Mouse (Mus musculus): Measurements from ENCODE around the gene Gmip.

Gene Gmip

DNA sequence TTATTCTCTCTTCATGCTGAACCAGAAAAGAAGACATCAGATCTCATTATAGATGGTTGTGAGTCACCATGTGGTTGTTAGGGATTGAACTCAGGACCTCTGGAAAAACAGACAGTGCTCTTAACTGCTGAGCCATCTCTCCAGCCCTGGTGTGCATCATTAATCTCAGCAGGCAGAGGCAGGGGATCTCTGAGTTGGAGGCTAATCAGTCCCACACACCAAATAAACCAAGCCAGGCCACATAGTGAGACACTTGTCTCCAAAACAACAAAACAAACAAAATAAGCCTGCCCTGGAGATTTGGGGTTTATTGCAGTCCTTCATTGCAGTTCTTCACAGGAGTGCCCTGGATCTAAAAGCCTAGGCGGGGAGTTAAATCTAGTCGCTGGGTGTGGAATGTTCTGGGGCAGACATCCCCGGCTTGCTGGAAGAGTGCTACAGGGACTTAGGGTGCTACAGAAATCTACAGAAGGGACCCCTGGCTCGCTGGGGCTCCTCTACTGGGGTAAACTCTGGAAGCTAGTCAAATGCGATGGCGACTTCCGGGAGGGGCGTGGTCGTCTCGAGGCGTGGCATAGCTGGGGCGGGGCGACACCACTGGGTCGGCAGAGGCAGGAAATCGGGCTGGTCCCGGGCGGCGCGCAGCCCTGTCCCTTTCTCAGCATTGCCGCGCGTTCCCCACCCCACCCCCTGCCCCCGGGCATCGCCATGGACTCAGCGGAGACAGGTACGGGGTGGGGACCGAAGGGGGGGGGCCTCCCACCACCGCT, at the start of gene Gmip:
Gene Gmip, plus strand, starts transcription at position 586 of the 770 bp plus-strand sequence.
- peak; percentile 47 for DNase-seq

DNA sequence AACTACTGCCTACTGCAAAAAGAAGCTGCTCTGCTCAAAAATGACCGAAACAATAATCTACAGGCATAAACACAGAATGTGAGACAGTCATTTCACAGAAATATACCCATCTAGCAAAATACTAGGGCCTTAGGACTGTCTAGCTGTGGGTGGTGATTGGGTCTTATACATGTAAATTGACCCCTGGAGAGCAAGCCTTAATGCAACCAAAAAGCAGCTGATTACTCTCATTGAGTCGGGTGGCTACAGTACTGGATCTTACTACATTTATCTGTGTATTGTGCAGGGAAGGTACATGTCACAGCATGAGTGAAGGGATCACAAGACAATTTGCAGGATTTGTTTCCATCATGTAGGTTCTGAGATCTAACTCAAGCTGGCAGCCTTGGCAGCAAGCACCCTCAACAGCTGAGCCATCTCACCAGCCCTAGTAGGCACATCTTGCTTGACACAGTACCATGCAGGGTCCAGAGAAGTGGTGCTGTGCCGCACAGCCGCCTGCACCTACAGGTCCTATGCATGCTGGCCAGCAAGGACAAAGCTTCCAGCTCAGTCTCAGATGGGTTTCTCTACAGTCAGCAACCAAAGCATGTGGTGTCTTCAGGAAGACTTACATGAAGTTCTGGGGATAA, 46.5 kb upstream of the Gmip start:
- DNase-seq: no peak

DNA sequence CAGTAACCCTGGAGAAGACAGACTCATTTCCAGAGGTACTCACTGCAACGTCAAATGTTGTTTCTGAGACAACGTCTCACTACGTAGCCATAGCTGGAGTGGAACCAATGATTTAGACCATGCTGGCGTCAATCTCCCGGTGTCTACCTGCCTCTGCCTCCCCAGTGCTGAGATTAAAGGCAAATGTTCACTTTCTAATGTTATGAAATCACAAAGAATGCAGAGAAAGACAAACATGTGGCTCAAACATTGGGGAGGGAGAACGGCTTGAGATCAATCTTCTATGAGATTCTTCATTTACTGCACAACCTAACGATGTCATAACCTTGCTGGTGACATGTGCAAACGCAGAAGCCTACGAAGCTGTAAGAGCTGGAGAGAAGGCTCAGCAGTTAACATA, 37.3 kb upstream of the Gmip start:
- no peak for DNase-seq

DNA sequence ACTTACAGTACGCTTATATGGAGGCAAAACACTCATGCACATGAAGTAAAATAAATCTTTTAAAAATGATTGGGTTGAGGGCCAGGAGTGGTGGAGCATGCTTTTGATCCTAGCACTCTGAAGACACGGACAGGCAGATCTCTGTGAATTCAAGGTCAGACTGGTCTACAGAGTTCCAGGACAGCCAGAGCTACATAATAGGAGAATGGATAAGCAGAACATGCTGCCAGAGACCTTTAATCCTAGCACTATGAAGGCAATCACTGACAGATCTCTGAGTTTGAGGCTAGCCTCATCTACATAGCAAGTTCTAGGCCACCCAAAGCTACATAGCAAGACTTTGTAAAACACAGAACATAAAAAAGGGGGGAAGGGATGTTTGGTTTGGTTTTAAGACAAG, 36.4 kb upstream of the Gmip start:
- DNase-seq: no peak

DNA sequence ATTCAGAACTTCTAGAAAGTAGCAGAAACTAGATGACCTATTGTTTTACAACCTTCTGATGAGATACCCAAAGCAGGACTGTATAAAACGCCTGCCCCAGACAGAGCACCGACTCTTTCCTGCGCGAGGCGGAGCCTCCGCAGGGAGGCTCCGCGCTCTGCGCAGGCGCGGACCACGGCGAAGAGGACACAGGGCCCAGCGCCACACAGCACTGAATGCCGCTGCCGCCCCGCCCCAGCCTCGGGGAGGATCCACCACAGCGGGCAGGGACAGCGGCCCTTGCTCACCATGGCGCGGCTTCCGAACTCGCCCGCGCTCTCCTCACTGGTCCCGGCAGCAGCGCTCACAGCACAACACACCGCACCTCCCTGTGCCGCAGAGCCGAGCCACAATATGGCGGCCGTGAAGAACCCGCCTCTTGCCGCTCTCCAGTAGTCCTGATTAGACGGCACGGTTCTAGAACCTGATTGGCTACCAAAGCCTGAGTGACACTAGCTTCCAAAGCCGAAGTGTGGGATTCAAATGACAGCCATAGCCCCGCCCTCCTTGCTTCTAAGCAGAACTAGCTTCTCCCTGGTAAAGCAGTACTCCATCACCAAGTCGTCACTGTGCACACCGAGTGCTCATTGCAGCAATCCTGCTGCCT, 33.9 kb upstream of the Gmip start, which contains the start of gene Gm20422:
Gene Gm20422, minus strand, starts transcription at position 384 of the 646 bp plus-strand sequence.
- peak; percentile 93 for DNase-seq

DNA sequence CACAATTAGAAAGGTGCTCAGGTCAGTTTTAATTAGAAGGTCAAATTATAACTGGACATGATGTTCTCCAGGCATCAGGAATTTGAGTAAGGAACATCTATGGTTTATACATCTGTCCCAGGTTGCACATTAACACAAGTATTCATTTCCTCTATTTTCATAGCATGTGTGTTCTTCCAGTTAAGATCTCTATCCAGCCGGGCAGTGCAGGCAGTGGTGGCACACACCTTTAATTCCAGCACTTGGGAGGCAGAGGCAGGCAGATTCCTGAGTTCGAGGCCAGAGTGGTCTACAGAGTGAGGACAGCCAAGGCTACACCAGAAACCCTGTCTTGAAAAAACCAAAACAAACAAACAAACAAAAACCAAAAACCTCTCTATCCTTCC, 33.3 kb upstream of the Gmip start:
- DNase-seq: no peak

DNA sequence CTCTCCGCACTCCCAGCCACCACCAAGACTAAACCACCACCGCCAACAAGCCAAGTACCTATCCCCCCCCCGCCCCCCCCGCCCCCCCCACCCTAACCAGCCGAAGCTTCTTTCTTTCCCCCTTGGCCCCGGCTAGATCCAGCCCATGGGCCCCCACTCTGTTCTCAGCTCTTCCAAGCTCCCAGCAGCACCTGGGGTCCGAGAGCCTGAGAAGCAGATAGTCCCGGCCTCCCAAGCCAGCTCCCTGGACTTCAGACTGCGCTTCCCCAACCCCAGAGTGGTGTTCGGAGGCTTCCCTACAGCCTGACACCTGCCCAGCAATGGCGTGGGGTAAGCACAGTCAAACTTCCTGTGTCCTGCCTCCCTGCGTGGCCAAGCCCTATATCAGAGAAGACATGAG, 31.4 kb upstream of the Gmip start:
- DNase-seq: no peak

DNA sequence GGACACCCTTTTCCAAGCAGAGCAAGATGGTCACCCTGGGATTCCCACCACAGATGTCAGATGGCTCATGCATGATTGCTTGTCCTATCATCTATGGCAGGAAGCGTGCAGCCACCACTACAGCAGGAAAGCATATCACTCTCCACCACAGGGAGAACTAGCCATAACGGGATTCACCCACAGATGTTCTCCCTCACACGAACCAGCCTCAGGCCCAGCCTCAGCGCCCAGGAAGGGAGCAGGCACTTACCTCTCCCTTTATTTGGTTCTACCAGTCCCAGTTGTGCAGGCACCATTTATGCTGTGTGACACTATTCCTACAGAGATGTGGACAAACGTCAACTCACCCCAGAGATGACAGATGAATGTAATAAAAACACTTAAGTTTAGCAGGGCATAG, 19.4 kb upstream of the Gmip start:
- DNase-seq: no peak

DNA sequence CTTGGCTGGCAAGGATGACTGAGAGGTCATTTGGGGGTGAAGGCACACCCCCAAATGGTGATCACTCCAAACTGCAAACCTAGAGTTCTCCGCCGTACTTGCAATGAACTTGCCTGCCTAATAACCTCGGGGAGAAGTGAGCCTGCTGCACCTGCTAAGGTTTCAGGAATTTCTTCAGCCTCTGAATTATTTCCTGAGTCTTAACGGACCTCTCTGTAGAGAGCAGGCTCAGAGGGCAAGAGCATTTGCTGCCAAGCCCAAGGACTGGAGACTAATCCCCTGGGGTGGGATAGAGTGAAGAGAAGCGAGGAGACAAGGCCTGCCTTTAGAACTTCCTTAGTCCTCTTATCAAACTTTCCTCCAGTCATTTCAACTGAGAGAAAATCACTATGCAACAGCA, 18.7 kb upstream of the Gmip start:
- no peak for DNase-seq

DNA sequence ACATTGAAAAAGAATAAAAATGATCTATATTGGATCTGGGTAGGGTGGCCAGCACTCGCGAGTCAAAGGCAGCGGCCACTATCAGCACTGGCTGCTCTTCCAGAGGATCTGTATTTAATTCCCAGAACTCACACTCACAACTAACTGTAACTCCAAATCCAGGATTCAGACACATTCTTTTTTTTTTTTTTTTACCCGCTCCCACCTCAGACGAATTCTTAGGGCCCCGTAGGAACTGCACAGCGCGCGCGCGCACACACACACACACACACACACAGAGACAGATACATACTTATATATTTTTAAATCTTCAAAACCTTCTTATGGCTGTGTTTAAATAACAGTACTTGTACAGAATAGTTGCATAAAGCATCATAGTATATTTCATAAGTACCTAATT, 18.1 kb upstream of the Gmip start:
- no peak for DNase-seq

DNA sequence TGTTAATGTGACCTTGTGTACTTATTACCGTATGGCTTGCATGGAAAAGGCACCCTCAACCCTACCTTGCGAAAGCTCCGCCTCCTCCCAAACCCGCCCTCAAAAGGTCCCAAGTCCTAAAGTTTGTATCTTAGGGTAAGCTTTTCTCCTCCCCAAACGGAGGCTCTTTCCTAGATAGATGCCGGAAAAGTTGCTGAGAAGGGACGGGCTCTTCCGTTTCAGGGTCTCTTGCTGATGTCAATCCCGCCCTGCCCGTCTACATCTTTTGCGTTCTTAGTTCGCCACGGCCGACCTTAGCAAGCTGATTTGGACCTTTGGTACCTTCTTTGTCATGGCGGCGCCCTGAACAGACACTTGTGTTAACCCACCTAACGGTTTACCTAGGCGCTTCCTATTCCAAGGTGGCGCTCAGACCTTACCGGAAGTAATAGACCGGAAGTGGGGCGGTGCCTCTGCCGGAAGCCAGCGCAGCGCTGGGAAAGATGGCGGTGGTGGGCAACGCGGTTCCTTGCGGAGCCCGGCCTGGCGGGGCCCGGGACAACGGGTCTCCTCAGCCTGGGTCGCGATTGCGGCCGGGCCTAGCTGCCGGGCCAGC, 17.6 kb upstream of the Gmip start, which contains the start of the genes Atp13a1 and Zfp866:
Gene Atp13a1, plus strand, starts transcription at position 391 of the 595 bp plus-strand sequence.
Gene Zfp866, minus strand, starts transcription at position 406 of the 595 bp plus-strand sequence.
- peak; percentile 92 for DNase-seq

DNA sequence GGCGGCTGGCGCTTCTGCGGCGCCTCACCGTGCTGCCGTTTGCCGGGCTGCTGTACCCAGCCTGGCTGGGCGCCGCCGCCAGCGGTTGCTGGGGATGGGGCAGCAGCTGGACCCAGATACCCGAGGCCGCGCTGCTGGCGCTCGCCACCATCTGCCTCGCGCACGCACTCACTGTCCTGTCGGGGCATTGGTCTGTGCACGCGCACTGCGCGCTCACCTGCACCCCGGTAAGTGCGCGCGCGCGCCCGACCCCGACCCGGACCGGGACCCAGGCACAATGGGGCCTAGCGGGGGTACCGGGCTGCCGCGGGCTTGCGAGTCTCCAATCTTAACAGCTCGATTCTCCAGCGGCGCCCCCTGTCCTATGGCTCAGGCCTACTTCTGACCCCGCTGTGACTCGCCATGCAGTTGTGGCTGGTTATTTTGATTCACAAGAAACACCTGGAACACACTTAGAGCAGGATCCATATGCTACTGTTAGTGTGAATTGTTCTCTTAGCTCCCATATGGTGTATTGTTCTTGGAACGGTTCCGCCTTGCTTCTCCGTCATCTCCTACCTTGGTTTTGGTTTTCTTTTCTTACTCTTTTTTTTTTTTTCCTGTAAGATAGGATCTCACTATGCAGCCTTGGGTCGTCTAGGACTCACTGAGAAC, 16.9 kb upstream of the Gmip start:
- DNase-seq: peak; percentile 24

DNA sequence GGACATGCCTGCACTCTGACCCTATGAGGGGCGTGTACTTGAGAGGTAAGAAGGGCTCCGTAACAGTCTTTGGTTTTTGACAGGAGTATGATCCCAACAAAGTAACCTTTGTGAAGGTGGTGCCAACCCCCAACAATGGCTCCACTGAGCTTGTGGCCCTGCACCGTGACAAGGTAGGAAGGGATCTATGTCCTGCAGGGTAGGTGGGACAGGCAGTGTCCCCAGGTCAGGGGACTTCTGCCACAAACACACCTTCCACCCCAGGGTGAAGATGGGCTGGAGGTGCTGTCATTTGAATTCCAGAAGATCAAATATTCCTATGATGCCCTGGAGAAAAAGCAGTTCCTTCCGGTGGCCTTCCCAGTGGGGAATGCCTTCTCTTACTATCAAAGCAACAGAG, 14.8 kb upstream of the Gmip start:
- DNase-seq: no peak

DNA sequence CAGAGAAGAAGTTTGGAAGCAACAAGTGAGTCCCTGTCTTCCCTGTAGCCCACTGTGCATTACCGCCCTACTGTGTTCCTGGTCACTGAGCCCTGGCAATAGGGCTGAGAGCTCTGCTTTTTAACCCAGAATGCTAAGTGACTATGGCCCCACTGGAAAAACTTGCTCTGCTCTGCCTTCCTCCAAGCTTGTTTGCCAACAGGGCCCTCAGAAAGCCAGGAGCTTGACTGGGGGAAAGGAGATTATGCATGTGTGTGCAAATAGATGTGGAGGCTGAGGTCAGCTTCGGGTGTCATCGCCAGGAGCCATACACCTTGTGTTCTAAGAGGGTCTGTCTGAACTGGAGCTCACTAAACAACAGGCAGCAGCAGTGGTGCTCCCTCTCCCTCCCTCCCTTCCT, 14.4 kb upstream of the Gmip start:
- no peak for DNase-seq

DNA sequence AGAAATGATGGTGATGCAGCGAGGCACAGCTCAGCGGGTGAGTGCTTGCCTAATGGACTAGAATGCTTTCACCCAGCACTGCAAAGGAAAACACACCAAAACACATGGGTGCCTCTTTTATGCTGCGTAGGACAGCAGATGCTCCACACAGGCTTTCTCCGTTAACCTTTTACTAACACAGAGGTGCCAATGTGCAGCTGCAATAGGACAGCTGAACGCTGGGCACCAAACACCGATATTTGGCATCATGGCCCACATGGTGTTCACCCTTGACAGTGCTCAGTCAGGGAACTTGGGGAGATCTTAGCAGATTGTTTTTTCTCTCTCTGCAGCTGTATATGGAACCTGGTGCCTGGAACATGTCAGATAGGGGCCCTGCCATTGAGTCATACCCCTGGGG, 13.6 kb upstream of the Gmip start:
- no peak for DNase-seq

DNA sequence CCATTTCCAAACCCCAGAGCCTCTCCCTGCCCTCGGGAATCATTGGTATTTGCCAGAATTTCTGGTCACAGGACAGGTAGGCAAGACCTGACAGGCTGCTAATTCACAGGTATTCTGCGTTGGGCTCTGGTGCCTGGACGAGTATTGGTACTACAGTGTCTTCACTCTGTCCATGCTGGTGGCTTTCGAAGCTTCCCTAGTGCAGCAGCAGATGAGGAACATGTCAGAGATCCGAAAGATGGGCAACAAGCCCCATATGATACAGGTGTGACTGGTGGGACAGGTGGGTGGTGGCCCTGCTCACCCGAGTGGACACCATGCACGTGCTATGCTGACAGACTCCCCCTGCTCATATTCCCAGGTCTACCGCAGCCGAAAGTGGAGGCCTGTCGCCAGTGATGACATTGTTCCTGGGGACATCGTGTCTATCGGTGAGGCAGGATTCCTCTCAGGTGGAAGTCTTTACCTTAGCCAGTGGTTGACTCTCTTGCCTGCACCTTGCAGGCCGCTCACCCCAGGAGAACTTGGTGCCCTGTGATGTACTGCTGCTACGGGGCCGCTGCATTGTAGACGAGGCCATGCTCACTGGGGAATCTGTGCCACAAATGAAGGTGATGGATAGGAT, 11.6 kb upstream of the Gmip start:
- DNase-seq: no peak

DNA sequence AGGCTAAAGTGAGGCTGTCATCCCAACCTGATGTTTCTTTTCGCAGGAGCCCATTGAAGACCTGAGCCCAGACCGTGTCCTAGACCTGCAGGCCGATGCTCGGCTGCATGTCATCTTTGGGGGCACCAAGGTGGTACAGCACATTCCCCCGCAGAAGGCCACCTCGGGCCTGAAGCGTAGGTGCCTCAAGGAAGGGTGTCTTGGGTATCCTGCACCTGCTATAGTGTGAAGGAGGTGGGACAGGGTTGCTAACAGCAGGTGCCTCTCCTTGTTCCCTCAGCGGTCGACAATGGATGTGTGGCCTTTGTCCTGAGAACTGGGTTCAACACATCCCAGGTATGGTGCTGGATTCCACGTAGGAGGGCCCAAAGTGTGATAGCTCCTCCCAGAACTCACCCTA, 10.8 kb upstream of the Gmip start:
- no peak for DNase-seq

DNA sequence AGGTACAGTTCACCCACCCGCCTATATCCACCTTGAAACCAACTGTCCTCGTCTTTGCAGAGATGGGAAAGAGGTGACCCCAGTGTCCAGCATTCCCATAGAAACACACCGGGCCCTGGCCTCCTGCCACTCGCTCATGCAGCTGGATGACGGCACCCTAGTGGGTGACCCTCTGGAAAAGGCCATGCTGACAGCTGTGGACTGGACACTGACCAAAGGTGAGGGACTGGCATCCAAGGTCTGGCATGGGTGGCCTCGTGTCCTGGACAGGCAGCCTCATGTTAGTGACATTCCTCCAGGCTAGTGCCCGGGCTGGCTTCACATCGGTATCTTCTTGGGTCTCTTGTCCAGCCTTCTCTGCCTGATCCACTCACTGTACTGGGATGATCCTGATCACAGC, 9.2 kb upstream of the Gmip start:
- no peak for DNase-seq

DNA sequence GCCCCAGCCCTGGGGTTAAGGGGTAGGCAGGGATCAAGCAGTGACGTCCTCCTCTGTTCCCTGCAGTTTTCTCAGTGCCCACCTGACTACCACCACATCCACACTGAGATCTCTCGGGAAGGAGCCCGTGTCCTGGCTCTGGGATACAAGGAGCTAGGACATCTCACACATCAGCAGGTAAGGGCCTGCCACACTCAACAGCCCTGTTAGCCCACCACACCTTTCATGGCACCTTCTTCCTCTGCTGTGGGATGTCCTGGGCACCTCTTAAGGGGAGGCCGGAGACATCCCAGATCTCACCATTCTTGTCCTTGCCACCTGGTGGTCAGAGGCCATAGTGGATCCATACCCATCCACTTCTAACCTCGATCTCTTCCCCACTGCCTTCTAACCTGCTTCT, 8.5 kb upstream of the Gmip start:
- no peak for DNase-seq

DNA sequence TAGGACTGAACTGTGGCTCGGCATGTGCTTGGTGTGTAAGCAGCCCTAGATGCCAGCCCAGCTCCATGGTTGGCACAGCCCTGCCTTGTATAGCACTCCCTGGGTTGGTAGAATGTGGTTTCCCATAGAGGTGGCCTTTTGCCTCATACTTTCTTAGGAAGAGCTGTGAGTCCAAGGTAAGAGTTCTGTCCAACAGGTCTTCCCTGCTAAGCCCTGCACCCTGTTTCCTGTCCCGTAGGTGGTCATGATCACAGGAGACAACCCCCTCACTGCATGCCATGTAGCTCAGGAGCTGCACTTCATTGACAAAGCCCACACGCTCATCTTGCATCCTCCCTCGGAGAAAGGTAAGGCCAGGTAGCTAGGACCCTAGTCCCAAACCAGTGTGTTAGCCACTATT, 6.7 kb upstream of the Gmip start:
- no peak for DNase-seq

DNA sequence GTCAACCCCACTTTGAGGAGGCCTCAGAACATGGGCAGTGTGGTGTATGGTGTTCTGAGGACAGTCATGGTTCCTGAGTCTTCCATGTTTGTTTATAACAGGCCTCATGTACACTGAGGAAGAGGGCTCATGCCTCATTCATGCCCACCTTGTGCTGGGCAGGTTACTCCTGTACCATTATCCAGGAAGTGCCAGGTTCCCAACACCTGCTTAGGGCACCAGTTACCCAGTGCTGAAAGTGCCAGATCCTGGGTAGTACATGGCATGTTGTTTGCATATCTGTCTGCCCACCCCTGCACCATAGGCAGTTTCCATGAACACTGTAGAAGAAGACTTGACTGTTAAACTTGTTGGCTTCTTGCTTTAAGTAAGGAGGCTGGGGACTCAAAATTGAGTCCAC, 6.3 kb upstream of the Gmip start:
- no peak for DNase-seq

DNA sequence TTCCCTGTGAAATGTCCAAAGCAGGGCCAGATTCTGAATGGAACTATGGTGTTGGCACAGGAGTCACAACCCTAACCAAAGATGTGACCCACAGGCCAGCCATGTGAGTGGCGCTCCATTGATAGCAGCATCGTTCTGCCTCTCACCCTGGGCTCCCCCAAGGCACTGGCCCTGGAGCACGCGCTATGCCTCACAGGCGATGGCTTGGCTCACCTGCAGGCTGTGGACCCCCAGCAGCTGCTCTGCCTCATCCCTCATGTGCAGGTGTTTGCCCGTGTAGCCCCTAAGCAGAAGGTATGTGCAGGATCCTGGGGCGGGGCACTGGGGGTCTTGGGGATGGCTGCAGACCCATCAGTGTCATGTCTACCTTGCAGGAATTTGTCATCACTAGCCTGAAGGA, 5.1 kb upstream of the Gmip start:
- DNase-seq: no peak

DNA sequence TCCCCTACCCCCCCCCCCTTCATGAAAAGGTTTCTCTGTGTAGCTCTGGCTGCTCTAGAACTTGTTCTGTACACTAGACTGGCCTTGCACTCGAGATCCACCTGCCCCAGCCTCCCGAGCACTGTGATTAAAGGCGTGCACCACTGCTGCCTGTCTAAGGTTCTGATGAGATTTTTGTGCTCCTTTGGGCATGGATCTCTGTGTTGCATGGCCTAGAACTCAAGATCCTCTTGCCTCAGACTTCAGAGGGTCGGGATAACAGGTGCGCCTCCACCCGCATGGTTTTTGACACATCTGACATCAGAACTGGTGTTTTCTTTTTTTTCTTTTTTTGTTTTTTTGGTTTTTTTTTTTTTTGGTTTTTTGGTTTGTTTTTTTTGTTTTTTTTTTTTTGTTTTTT, 3.9 kb upstream of the Gmip start:
- DNase-seq: no peak

Measured in right cerebral cortex, adult 18-20 months (tissue).